Mouse (Mus musculus) mesoderm, embryonic 11.5 days (tissue): Measurements from ENCODE around the gene Znhit3.

Experiments
- DNase-seq: peaks from one replicate; pipeline ENCODE4 v3.0.0-alpha.2; 2012; ENCODE audit warnings: low read depth, low spot score

The Znhit3 gene

GRCm38 (mm10) chr11:84916053-84916702, at the start of gene Znhit3:
Gene Znhit3, minus strand, starts transcription at chr11:84916366.
- peak; percentile 90 for DNase-seq

- no peak for DNase-seq
These were observed 47.4 kb upstream of the Znhit3 start for GRCm38 (mm10) chr11:84963556-84963955.

GRCm38 (mm10) chr11:84962536-84962935, 46.4 kb upstream of the Znhit3 start:
- DNase-seq: no peak

DNA sequence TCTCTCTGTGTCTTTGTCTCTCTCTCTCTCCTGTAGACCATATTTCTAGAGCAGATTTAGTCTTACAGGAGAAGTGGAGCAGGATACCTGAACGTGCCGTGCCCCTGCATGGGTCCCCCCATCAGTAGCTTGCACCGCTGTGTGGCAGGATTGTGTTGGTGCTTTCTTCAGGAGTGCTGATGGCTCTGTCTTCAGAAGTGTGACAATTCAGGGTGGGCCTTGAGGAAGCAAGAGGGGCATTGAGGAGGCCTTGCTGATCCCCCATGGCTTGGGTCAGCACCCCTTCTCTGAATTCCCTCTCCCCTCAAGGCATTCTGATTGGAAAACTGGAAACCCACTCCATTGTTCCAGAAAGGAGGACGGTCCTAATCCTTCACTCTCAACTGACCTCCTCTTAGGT, 45.4 kb upstream of the Znhit3 start:
- no peak for DNase-seq

DNA sequence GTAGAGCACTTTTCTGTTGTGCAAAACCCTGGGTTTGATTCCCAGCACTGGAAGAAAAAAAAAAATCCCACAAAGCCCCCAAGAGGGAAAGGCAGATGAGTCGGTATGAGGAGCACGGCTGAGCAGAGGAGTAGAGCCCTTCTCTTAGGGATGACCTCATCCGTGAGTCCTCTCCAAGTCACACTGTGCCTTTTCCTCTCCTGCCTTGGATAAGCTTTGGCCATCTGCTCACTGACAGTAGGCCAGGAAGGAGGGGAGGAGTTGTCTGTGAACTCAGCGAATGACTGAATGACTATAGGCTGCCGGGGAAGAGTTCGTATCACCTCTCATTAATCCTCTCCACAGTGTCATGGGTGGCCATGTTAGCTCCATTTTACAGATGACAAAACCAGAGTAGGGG, 44.6 kb upstream of the Znhit3 start:
- DNase-seq: no peak

DNA sequence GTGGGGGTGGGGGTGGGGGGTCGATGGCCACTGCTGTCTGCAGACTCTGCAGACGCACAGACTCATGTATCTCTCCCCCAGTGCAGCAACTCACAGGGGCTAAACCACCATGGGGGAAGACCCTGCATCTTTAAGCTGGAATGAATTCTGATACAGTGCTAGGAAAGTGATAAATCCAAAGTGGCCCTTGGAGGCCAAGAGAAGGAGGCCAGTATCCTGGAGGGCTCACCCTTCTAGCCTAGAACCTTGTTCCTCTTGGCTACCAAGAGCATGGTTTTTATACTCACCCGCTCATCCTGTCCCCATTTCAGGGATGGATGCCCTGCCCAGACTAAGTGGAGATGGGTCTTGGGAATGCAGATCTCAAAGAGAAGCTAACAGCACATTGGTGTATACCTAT, 44.1 kb upstream of the Znhit3 start:
- DNase-seq: no peak

DNA sequence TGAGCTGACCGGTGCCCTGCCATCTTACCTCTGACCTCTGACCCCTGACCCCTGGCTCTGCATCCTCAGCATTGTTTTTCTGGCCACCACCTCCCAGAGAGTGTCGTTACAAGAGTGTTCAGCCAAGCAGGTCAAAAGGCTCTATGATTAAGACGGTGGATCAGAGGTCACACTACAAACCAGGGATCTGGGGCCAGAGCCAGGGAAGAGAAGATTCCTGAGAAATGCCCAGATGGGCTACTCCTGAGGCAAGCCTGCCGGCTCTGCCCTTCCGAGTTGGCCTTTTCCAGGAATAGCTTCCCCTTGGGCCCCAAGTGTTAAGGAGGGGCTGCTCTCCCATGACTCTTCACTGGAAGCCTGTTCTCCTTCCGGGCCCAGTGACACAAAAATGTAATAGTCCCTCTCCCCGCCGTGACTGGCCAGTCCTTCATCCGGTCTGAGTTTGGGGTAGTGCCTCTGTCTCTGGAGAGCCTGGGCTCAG, 43.6 kb upstream of the Znhit3 start:
- DNase-seq: no peak

GRCm38 (mm10) chr11:84959181-84959580, 43.0 kb upstream of the Znhit3 start:
- no peak for DNase-seq

DNA sequence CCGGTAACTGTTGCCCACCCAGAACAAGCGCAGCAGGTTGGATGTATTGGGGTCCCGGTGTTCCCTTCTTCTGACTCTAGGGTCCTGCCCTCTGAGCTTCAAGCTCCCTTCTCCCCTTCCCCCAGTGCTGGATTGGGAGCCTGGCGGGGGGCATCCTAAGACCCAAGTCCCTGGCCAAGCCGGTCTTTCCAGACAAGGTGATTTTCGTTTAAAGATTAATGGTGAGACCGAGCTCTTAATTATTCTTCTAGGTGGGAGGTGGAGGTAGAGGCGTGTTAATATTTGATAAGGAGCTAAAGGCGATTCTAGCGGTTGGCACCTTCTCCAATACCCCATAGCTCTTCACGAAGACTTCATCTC, 42.1 kb upstream of the Znhit3 start:
- DNase-seq: no peak

- no peak for DNase-seq
These were observed 41.6 kb upstream of the Znhit3 start, which contains the start of gene Car4 for GRCm38 (mm10) chr11:84957591-84958270. Gene Car4, plus strand, starts transcription at chr11:84957786.

GRCm38 (mm10) chr11:84957171-84957570, 41.0 kb upstream of the Znhit3 start:
- no peak for DNase-seq

GRCm38 (mm10) chr11:84956400-84956799, 40.2 kb upstream of the Znhit3 start:
- no peak for DNase-seq

DNA sequence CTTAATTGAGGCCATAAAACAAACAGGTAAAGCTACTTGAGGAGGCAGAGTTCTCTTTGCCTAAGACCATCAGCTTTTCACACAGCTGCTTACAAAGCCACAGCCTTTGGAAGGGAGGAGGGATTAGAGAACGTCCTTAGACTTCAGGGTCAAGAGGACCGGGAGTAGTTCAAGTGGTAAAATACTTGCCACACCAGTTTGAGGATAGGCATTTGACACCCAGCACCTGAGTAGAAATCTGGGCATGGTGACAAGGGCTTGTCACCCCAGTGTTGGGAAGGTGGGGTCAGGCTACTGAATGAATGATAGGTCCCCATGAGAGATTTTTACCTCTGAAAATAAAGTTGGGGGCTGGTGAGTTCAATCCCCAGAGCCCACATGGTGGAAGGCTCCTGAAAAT, 36.4 kb upstream of the Znhit3 start:
- DNase-seq: no peak

- DNase-seq: no peak
These were observed 32.4 kb upstream of the Znhit3 start for GRCm38 (mm10) chr11:84948526-84948925.

GRCm38 (mm10) chr11:84948114-84948513, 31.9 kb upstream of the Znhit3 start:
- DNase-seq: no peak

GRCm38 (mm10) chr11:84947206-84947605, 31.0 kb upstream of the Znhit3 start:
- DNase-seq: no peak

DNA sequence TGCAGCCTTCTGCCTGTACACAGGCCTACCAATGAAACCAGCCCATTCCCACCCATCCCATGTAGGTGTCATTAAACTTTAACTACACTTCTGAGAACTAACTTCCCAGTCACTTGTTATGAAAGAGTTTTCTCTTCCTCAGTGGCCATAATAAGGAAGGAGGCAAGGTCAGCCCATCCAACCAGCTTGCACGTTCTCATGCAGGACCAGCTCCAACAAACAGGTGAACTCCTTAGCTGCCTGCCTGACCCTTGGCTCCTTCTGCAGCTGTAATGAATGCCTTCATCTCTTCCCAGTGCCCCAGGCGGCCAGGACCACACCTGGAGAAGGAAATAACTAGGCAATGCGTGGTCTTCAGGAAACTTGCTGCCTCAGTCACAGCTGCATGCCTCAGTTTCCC, 29.7 kb upstream of the Znhit3 start:
- no peak for DNase-seq

DNA sequence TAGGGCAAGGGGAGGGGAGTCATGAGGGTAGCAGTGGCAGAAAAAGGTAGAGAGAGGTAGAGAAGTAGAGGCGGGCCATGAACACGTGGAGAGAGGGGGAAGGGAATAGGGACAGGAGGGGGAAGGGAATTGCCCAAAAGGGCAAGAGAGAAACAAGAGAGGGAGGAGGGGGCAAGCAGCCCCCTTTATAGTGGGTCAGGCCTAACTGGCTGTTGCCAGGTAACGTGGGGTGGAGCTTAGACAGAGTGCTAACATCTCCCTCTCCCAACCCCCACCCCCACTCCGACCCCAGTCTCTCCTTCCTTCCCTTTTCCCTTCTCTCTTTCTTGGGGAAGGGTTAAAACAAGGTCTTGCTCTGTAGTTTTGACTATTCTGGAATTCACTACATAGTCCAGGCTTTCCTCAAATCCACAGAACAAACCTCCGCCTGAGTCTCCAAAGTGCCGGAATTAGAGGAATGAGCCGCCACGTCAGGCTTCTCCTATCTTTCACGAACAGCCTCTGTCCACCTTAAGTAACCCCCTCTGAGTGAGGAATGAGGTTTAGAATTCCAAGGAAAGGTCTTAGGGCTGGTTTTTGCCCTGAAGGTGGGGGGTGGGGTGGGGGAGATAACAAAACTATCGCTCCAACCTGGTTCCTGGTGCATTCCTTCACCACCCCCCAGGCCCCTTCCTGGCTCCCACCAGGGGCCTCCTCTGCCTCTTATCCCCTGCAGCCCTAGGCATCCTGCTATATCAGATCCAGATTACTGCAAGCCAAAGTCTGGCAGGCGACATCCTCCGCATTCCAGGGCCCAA, 28.7 kb upstream of the Znhit3 start:
- DNase-seq: no peak

DNA sequence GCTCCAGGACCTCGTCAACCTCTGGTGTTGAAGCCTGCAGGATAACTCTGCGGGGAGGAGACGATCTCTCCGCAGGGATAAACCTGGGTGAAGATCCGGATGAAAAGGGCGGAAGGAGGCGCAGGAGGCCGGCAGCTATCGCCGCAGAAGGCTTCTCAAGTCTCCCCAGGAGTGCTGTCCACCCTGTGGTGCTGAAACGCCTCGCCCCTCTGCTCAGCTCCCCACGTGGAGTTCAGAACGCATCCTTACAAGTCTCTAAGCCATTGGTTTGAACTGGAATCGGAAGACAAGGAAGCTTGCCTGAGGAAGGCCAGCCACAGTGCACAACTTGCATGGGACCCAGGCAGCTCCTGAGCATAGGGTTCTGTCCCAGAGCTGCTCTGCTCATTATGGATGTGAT, 27.8 kb upstream of the Znhit3 start:
- peak; percentile 86 for DNase-seq

GRCm38 (mm10) chr11:84940140-84940539, 24.0 kb upstream of the Znhit3 start:
- DNase-seq: no peak

- DNase-seq: no peak
These were observed 23.4 kb upstream of the Znhit3 start for GRCm38 (mm10) chr11:84939508-84940053.

GRCm38 (mm10) chr11:84932261-84932660, 16.1 kb upstream of the Znhit3 start:
- no peak for DNase-seq
